Mouse (Mus musculus) gastrocnemius, postnatal 10 days (tissue): ENCODE data around the gene Tex13c3. TPM values are rescaled to one million over a fixed set of nuclear protein-coding genes. Genes with fewer than 3 reads are reported as not detected.
"Not testable (repeated sequence)": the region's sequence is repeated elsewhere in the genome, so short reads cannot be mapped to it uniquely, and the experiment has no call there.

Experiments
- DNase-seq: peaks from one replicate; pipeline ENCODE4 v3.0.0; 2021; ENCODE audit warnings: mixed read lengths
- long read RNA-seq, 2 experiments: library from polyadenylated mRNA; stranded (forward); transcript quantifications; one replicate each; pipeline ENCODE4 v2.0.0; 2021
- total RNA-seq, 2 experiments: library from RNA; stranded (reverse); gene quantifications; 2 replicates each; pipeline ENCODE4 v1.2.3; 2021

Gene Tex13c3
- not detected for total RNA-seq
- long read RNA-seq, experiment 1 = 0 reads
- long read RNA-seq, experiment 2 = 0 reads

- not testable (repeated sequence) for DNase-seq
These were observed at the start of gene Tex13c3 for GRCm38 (mm10) chrX:19481219-19481618. Gene Tex13c3, minus strand, starts transcription at chrX:19481319.

- DNase-seq = no peak
These were observed 8.6 kb upstream of the Tex13c3 start for GRCm38 (mm10) chrX:19489731-19490130.
